In genomic region chr4:100527554-100528001, GRCm38 (mm10) we compare ENCODE assay signal across 9 mouse cellular contexts. TPM values are rescaled to one million over a fixed set of nuclear protein-coding genes. Genes with fewer than 3 reads are reported as not detected.
A peak's percentile ranks its signal among the peaks of the same experiment; 100 is the strongest.
DNase-seq lines count a peak whose midpoint lies in the region; ATAC-seq lines count a peak whose summit lies in the region.
"Had no signal": no experiment of that assay in that cellular context is flagged by ENCODE, and none has a peak within 500 bp of the region (broad histone marks: within the 10 kb centered on the region; RNA-seq: fewer than 3 reads in every experiment).

No protein-coding gene starts in this region.

- 3% methylated on average over 15 of the region's 15 CpGs for WGBS in embryonic facial prominence, embryonic 14.5 days
- 5% methylated on average over 15 of the region's 15 CpGs for WGBS in hindbrain, embryonic 16.5 days
- 6% methylated on average over 15 of the region's 15 CpGs for WGBS in midbrain, embryonic 15.5 days

- no peaks in the 10 kb centered on the region for H3K9me3 ChIP-seq in embryonic facial prominence, embryonic 14.5 days (ENCODE audit: control insufficient read depth, low read length)
- no peaks in the 10 kb centered on the region for H3K9me3 ChIP-seq in hindbrain, embryonic 16.5 days (ENCODE audit: control insufficient read depth, low read length)
- H3K9me3 ChIP-seq in midbrain, embryonic 15.5 days, result no peaks in the 10 kb centered on the region

- H3K9ac ChIP-seq in embryonic facial prominence, embryonic 14.5 days (ENCODE audit: low read depth, low read length), result peak overlapping the region; percentile 43
- H3K9ac ChIP-seq in hindbrain, embryonic 16.5 days (ENCODE audit: low read depth, low read length), result no peak overlapping the region
- no peak overlapping the region for H3K9ac ChIP-seq in midbrain, embryonic 15.5 days
- H3K9ac ChIP-seq: liver, embryonic 14.5 days had no signal

- H3K36me3 ChIP-seq in embryonic facial prominence, embryonic 14.5 days (ENCODE audit: control insufficient read depth, insufficient read depth, low read length), result no peaks in the 10 kb centered on the region
- H3K36me3 ChIP-seq in hindbrain, embryonic 16.5 days (ENCODE audit: control insufficient read depth, insufficient read depth, low read length), result no peaks in the 10 kb centered on the region
- no peaks in the 10 kb centered on the region for H3K36me3 ChIP-seq in midbrain, embryonic 15.5 days (replicated peaks)

- peaks cover 13% of the 10 kb centered on the region for H3K4me1 ChIP-seq in embryonic facial prominence, embryonic 14.5 days (ENCODE audit: control insufficient read depth, insufficient read depth, low read length)
- peaks cover 3% of the 10 kb centered on the region for H3K4me1 ChIP-seq in hindbrain, embryonic 16.5 days (ENCODE audit: control insufficient read depth, insufficient read depth, low read depth, low read length)
- H3K4me1 ChIP-seq in midbrain, embryonic 15.5 days, result peaks cover 13% of the 10 kb centered on the region

- peak overlapping the region; percentile 57 for H3K4me2 ChIP-seq in embryonic facial prominence, embryonic 14.5 days (ENCODE audit: low read depth, low read length)
- peak overlapping the region; percentile 42 for H3K4me2 ChIP-seq in hindbrain, embryonic 16.5 days (ENCODE audit: low read length)
- peak overlapping the region; percentile 45 for H3K4me2 ChIP-seq in midbrain, embryonic 15.5 days

- peak overlapping the region; percentile 24 for H3K4me3 ChIP-seq in embryonic facial prominence, embryonic 14.5 days (ENCODE audit: low read depth, low read length)
- peak overlapping the region; percentile 20 for H3K4me3 ChIP-seq in hindbrain, embryonic 16.5 days (ENCODE audit: low read length)
- H3K4me3 ChIP-seq in midbrain, embryonic 15.5 days, result peak overlapping the region; percentile 25

- peak overlapping the region; percentile 63 for H3K27ac ChIP-seq in embryonic facial prominence, embryonic 14.5 days (replicated peaks; ENCODE audit: low read depth, low read length)
- no peak overlapping the region for H3K27ac ChIP-seq in hindbrain, embryonic 16.5 days (ENCODE audit: low read depth, low read length)
- no peak overlapping the region for H3K27ac ChIP-seq in midbrain, embryonic 15.5 days
- H3K27ac ChIP-seq: liver, embryonic 14.5 days had no signal

- H3K27me3 ChIP-seq in embryonic facial prominence, embryonic 14.5 days (replicated peaks; ENCODE audit: control insufficient read depth, insufficient read depth, low read length), result no peaks in the 10 kb centered on the region; the same call in 1 of the 2 replicates
- peaks cover 3% of the 10 kb centered on the region for H3K27me3 ChIP-seq in hindbrain, embryonic 16.5 days (replicated peaks; ENCODE audit: control insufficient read depth, insufficient read depth, low read length)
- H3K27me3 ChIP-seq in midbrain, embryonic 15.5 days (replicated peaks), result peaks cover 21% of the 10 kb centered on the region

- intact Hi-C loops in left cerebral cortex, postnatal 36 days (cut with DNase I), result no loop called here

- ATAC-seq in embryonic facial prominence, embryonic 14.5 days (ENCODE audit: low read depth), result peak; percentile 87
- peak; percentile 61; the same call in 1 of the 2 replicates for ATAC-seq in hindbrain, embryonic 16.5 days
- ATAC-seq in midbrain, embryonic 15.5 days (replicated peaks), result peak; percentile 33; the same call in 1 of the 2 replicates

- DNase-seq in layer of hippocampus, postnatal 10 days (ENCODE audit: low spot score in 2 of 2), result peak; percentile 11 to 13
- DNase-seq in layer of hippocampus, adult 9-10 months (ENCODE audit: low spot score), result no peak
- peak; percentile 92 for DNase-seq in embryonic facial prominence, embryonic 14.5 days (ENCODE audit: low spot score)
- no peak for DNase-seq in B cell, adult 2 months
- DNase-seq in left cerebral cortex, postnatal 36 days (ENCODE audit: low spot score in 2 of 2), result no peak
- no peak for DNase-seq in adipocyte (ENCODE audit: low spot score)

RNA-seq across cellular contexts. Expression of gene Ube2u, which starts 48.9 kb away (rescaled TPM):
- total RNA-seq in layer of hippocampus, postnatal 10 days (2021), result under 1 TPM in 1 of 2 experiments, not detected in 1; 0.39 TPM
- polyA plus RNA-seq in embryonic facial prominence, embryonic 14.5 days (2014; fragmentation: Nextera tagmentation; extraction: Ambion mirVana), result 0.36 and 0.39 TPM in 2 replicates
- polyA plus RNA-seq in hindbrain, embryonic 16.5 days (2015; fragmentation: Nextera tagmentation; extraction: Ambion mirVana), result 0.19 and 0.32 TPM in 2 replicates
- polyA plus RNA-seq in midbrain, embryonic 15.5 days (2015; fragmentation: Nextera tagmentation; extraction: Ambion mirVana), result 0.29 and 0.63 TPM in 2 replicates
- not detected for total RNA-seq in left cerebral cortex, postnatal 36 days (2021)

Comparison
In these comparisons a context has a peak if more than half of its experiments do, and no peak if none do; other contexts are left out.
1. DNase-seq: peak in layer of hippocampus, postnatal 10 days (2 of 2) and embryonic facial prominence, embryonic 14.5 days (single experiment); none in layer of hippocampus, adult 9-10 months (single experiment), B cell, adult 2 months (0 of 2), left cerebral cortex, postnatal 36 days (0 of 2) and adipocyte (single experiment).
2. ATAC-seq: peak in every context shown above with its lines; median percentile 87 in embryonic facial prominence, embryonic 14.5 days; 61 in hindbrain, embryonic 16.5 days; 33 in midbrain, embryonic 15.5 days.
3. Peak in every context shown above with its lines, with median percentiles within 50 percentile points of each other: H3K4me2 ChIP-seq and H3K4me3 ChIP-seq.